Mouse (Mus musculus): ENCODE results near the gene Fut8.

Fut8 gene

DNA sequence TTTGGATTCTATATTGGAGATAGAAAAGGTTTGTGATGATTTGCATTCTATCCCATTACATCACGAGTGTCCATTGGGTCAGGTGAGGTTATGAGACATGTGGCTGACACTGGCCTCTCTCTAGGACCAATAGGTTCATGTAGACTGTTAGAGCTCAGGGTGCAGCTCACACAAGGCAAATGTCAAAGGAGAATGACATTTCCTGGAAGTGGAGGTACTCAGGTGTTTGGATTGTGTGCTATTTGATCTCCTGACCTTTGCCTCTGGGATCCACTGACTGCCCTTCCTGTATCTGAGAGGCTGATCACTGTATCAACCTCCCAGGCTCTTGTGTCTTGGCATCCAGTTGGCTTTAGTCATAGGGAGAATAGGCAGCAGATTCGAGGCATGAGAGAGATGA is 260.2 kb downstream of the Fut8 start:
- in situ Hi-C loops (cut with MboI, MseI), result no loop called here

DNA sequence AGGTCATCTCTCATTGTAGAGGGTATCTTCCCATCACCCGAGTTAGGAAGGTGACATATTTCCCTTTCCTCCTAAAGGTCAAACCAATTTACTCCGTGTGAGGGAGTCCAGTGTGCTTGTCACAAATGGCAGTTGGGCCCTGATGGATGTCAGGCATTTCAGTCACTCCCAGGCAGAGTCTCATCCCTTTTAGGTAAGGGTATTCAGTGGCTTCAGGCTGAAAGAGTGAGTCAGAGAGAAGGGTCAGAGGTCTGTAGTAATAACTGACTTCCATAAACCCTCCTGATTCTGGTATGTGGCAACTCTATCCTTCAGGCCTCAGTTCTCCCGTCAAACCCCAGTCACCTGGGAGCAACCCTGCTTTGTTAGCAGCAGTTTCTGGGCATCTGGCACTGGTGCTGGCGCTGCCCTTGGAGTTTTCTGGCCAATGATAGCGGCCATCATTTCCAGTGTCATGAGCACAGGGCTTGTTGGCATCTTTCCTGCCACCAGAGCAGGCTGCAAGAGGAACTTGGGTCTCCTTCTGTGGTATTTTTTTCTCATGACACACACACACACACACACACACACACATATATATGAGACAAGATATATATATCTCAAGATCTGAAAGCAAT is 262.6 kb downstream of the Fut8 start:
- in situ Hi-C loops (cut with MboI, MseI), result loop anchor here (25.0 kb wide), 1 partner anchor 1462 kb away; no protein-coding TSS in a partner anchor

DNA sequence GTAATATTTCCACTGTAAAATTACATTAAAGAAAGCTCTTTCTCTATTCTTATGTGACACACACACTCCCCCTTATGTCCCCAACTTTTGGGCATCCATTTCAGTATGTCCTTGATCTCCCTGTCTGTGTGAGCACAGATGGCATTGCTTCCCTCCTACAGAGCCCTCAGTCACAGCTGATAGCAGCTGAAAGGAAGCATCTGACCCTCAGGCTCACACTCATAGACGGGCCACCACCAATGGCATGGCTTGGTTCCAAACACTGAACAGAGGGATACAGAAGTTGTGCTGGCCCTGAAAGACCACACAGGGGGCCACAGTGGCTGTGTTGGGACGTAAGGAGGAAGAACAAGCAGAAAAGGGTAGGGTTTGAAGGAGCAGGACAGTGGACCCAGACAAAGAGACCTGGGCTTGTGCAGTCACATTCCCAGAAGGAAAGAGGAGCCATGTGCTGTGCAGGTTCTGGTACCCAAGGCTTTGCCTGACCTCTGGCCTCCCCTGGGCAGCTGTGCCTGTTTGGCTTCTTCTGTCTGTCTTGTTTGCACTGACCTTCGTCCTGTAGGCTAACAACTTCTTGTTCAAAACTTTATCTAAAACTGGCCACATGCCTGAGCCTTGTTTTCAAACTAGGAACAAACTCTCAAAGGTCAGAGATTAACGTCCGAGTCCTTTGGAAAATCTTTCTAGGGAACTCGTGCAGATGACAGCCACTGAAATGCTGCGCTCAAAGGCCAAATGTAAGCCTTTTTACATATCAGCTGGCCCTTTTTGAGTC is 263.7 kb downstream of the Fut8 start:
- in situ Hi-C loops (cut with MboI, MseI), result loop anchor here (25.0 kb wide), 1 partner anchor 1461 kb away; no protein-coding TSS in a partner anchor

DNA sequence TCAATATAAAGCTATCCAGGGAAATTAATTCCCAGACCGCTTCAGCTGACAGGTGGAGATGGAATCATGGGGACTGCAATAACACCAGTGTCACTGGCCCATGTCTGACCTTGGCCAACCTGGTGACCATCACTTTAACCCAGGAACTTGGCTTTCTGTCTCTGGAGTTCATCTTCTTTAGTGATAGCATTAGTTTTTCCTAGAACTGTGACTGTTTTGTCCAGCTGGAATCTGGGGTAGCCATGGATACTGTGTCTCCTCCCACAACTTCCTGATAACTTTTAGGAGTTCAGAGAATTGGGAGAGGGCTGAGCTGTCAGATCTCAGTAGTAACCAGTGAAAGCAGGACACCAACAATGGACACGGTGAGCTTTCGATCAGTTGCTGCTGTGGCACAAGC is 264.3 kb downstream of the Fut8 start:
- in situ Hi-C loops (cut with MboI, MseI), result loop anchor here (25.0 kb wide), 1 partner anchor 1460 kb away; no protein-coding TSS in a partner anchor

DNA sequence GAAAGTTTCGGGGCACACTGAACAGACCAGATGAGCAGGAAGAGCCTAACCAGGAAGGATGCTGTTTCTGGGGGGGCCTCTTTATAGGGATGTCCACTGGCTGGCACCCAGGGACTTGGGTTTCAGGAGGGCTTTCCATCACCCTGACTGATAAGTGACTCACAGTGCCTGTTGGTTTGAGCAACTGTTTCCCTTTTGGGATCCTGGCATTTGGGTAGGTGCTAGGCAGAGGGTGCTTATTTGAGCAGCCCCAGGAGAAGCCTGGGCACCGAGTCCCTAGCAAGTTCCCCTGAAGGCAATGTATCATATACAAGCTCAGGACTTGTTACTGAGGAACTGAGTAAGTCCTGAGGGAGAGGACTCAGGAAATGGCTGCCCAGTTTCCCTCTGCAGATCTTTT is 267.5 kb downstream of the Fut8 start:
- in situ Hi-C loops (cut with MboI, MseI), result loop anchor here (25.0 kb wide), 1 partner anchor 1457 kb away; no protein-coding TSS in a partner anchor

DNA sequence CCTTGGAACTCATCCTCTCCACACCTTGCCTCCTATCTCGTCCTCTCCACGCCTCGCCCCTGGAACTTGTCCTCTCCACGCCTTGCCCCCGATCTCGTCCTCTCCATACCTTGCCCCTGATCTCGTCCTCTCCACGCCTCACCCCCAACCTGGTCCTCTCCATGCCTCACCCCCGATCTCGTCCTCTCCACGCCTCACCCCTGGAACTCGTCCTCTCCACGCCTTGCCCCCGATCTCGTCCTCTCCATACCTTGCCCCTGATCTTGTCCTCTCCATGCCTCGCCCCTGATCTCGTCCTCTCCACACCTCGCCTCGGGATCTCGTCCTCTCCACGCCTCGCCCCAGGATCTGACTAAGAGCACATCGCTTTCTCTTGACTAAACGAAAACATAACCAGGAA is 269.8 kb downstream of the Fut8 start:
- in situ Hi-C loops (cut with MboI, MseI), result loop anchor here (25.0 kb wide), 1 partner anchor 1455 kb away; no protein-coding TSS in a partner anchor

DNA sequence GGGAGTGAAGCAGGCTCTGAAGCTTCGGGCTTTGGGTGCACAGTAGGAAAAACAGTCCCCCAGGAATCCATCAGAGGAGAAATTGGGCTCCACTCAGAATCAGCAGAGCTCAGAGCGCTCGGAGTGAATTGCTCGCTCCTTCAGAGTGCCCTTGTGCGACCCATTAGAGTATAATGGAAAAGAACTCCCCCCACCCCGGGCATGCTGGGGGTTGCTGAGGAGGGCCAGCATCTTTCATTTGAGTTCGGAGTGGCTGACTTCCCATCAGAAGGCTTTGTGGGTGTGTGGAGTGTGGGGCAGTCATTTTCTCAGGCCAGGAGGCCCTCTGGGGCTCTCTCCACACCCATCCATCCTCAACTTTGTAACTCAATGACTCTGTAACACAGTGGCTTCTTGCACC is 272.8 kb downstream of the Fut8 start:
- in situ Hi-C loops (cut with MboI, MseI), result loop anchor here (25.0 kb wide), 1 partner anchor 1452 kb away; no protein-coding TSS in a partner anchor

DNA sequence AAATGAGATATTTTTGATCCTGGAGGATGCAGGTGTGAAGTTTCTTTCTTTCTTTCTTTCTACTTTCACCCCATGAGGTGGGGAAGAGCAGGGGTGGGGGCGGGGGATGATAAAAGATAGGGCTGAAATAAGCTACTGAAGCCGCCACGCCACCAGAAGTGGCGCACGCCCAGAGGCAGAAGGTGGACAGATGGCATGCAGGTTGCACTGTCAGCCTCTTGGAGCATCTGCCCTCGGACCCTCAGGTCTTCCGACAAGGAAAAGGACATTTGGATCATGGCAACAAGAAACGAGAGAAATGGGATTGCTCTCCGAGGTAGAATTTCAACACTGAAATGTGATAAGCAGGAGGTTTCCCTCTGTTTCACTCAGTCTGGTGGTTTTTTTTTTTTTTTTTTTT is 273.3 kb downstream of the Fut8 start:
- in situ Hi-C loops (cut with MboI, MseI), result loop anchor here (25.0 kb wide), 1 partner anchor 1451 kb away; no protein-coding TSS in a partner anchor

DNA sequence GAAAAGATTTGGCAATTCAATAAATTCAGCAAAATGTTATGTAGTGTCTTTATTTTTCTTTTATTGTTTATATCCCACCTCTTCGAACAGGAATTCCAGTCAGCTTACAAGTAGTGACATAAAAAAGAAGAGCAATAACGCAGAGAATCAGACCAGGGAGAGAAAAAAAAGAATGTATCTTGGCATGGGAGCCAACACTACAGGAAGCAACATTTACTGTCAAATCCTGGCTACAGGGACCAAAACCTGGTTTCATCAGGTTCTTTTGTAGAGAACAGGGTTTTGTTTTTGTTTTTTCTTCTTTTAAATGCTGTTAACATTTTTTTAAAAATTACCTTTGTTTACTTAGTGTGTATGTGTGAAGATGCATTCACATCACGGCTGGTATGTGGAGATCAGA is 273.7 kb downstream of the Fut8 start:
- in situ Hi-C loops (cut with MboI, MseI), result loop anchor here (25.0 kb wide), 1 partner anchor 1451 kb away; no protein-coding TSS in a partner anchor

DNA sequence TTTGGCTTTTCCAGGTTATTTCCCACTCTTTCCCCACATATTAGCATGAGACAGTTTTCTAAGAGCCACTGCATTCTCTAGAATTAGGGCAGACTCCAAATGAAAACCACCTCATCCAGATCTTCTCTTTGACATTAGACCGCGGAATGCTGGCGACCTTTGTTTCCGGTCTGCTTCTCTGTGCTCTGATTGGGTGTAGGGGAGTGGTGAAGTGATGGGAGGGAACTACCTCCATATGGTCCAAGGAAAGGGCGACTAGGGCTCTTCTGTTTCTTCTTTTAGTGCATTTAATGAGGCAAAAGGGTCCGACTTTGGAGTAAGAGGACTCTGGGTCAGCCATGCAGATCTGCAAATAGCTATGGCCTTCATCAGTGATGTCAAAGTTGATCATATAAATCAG is 278.9 kb downstream of the Fut8 start:
- in situ Hi-C loops (cut with MboI, MseI), result loop anchor here (25.0 kb wide), 1 partner anchor 1445 kb away; no protein-coding TSS in a partner anchor

DNA sequence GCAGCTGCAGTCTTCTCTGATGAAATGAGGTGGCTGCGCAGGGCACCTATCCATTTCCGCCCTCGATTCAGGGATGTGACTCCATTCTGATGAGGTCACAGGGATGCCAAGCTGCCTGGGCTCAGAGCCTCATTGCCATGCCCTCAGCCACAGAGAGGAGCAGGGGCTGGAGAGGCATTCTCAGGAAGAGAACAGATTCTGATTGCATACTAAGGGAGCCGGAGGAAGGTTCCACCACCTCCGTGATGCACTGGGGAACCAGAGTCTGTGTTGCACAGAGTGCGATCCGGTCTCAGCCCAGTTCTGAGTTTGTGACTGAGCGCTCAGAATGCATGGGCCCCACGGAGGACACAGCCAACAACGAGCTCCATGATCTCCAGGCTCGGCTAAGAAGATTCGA is 279.8 kb downstream of the Fut8 start:
- in situ Hi-C loops (cut with MboI, MseI), result loop anchor here (25.0 kb wide), 1 partner anchor 1445 kb away; no protein-coding TSS in a partner anchor

DNA sequence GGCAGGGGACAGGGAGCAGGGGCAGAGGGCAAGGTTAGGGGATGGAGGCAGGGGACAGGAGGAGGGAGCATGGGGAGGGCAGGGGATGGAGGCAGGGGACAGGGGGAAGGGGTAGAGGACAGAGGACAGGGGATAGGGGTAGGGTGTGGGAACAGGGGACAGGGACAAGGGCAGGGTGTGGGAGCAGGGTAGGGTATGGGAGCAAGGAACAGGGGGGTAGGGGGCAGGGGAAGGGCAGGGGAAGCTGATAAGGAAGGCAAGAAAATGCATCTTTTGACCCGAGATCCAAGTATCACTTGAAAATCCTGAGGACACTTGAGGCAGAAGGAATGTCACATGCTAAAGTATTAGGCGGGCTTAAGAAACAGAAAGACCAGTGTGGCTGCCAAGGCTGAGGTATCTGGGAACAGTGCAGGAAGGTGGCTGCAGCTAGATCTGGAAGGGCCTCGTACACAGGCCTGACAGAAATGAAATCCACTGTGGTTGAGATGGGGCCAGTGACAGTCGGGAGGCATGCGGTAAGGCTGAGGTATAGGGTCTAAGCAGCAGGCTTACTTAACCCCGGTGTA is 281.7 kb downstream of the Fut8 start:
- in situ Hi-C loops (cut with MboI, MseI), result loop anchor here (25.0 kb wide), 1 partner anchor 1443 kb away; no protein-coding TSS in a partner anchor

DNA sequence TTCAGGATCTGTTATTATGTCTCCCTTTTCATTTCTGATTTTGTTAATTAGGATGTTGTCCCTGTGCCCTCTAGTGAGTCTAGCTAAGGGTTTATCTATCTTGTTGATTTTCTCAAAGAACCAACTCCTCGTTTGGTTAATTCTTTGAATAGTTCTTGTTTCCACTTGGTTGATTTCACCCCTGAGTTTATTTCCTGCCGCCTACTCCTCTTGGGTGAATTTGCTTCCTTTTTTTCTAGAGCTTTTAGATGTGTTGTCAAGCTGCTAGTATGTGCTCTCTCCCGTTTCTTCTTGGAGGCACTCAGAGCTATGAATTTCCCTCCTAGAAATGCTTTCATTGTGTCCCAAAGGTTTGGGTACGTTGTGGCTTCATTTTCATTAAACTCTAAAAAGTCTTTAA is 286.1 kb downstream of the Fut8 start:
- in situ Hi-C loops (cut with MboI, MseI), result loop anchor here (25.0 kb wide), 1 partner anchor 1438 kb away; no protein-coding TSS in a partner anchor

Measured in regulatory T cell (primary cell).